Mouse (Mus musculus): Measurements from ENCODE around the gene Klc4. TPM values are rescaled to one million over a fixed set of nuclear protein-coding genes. Genes with fewer than 3 reads are reported as not detected.

Gene Klc4
- polyA plus RNA-seq, 2 experiments = 3.4 to 5.2 TPM

GRCm38 (mm10) chr17:46600569-46600968 is 45.3 kb downstream of the Klc4 start:
- ATAC-seq (ENCODE audit: insufficient read depth) (no peak), DNase-seq (ENCODE audit: low read depth in 3 of 3, low spot score in 3 of 3) (no peak)
- H3K4me2 ChIP-seq (ENCODE audit: low read depth) = no peak overlapping the region
- no peak overlapping the region for H3K9ac ChIP-seq (replicated peaks)
- no peak overlapping the region for H3K27ac ChIP-seq
- no peak for TF ChIP-seq CTCF (IDR thresholded peaks at IDR 0.05; ENCODE audit: low read depth)
- no peak for TF ChIP-seq EP300 (IDR thresholded peaks at IDR 0.05; ENCODE audit: low read depth)
- no peaks in the 10 kb centered on the region for H3K36me3 ChIP-seq (replicated peaks; ENCODE audit: control insufficient read depth, insufficient read depth, low read depth)
- H3K4me1 ChIP-seq (replicated peaks; ENCODE audit: control insufficient read depth in 2 of 2, insufficient read depth in 2 of 2, low read length in 1 of 2) = no peaks in the 10 kb centered on the region
- no peaks in the 10 kb centered on the region for H3K9me3 ChIP-seq (ENCODE audit: control insufficient read depth, low read length)
- no peak overlapping the region for H3K4me3 ChIP-seq (ENCODE audit: insufficient read depth in 1 of 2, low read depth in 2 of 2, low read length in 2 of 2)
- H3K27me3 ChIP-seq (ENCODE audit: control insufficient read depth, insufficient read depth, low read length) = no peaks in the 10 kb centered on the region
- 66% methylated on average over 2 of the region's 2 CpGs for WGBS (ENCODE audit: insufficient replicate concordance)

GRCm38 (mm10) chr17:46598963-46599362 is 46.9 kb downstream of the Klc4 start:
- Histone ChIP-seq H3K4me2 (ENCODE audit: low read depth) (no peak overlapping the region), H3K27ac (no peak overlapping the region), H3K4me3 (ENCODE audit: insufficient read depth in 1 of 2, low read depth in 2 of 2, low read length in 2 of 2) (no peak overlapping the region), H3K9ac (replicated peaks) (no peak overlapping the region), H3K36me3 (replicated peaks; ENCODE audit: control insufficient read depth, insufficient read depth, low read depth) (no peaks in the 10 kb centered on the region), H3K4me1 (replicated peaks; ENCODE audit: control insufficient read depth in 2 of 2, insufficient read depth in 2 of 2, low read length in 1 of 2) (no peaks in the 10 kb centered on the region), H3K9me3 (ENCODE audit: control insufficient read depth, low read length) (no peaks in the 10 kb centered on the region), H3K27me3 (ENCODE audit: control insufficient read depth, insufficient read depth, low read length) (no peaks in the 10 kb centered on the region)
- DNase-seq (ENCODE audit: low read depth in 3 of 3, low spot score in 3 of 3) = no peak
- WGBS (ENCODE audit: insufficient replicate concordance) = 57% methylated on average over 4 of the region's 4 CpGs
- TF ChIP-seq CTCF (IDR thresholded peaks at IDR 0.05; ENCODE audit: low read depth) = no peak
- no peak for TF ChIP-seq EP300 (IDR thresholded peaks at IDR 0.05; ENCODE audit: low read depth)
- no peak for ATAC-seq (ENCODE audit: insufficient read depth)

- no peak overlapping the region for H3K9ac ChIP-seq (replicated peaks)
- H3K27me3 ChIP-seq (ENCODE audit: control insufficient read depth, insufficient read depth, low read length) = no peaks in the 10 kb centered on the region
- WGBS (ENCODE audit: insufficient replicate concordance) = 47% methylated on average over 11 of the region's 11 CpGs
- TF ChIP-seq EP300 (IDR thresholded peaks at IDR 0.05; ENCODE audit: low read depth) = no peak
- TF ChIP-seq CTCF (IDR thresholded peaks at IDR 0.05; ENCODE audit: low read depth) = no peak
- no peaks in the 10 kb centered on the region for H3K9me3 ChIP-seq (ENCODE audit: control insufficient read depth, low read length)
- ATAC-seq (ENCODE audit: insufficient read depth) = no peak
- no peak for DNase-seq (ENCODE audit: low read depth in 3 of 3, low spot score in 3 of 3)
- H3K4me3 ChIP-seq (ENCODE audit: insufficient read depth in 1 of 2, low read depth in 2 of 2, low read length in 2 of 2) = no peak overlapping the region
- H3K36me3 ChIP-seq (replicated peaks; ENCODE audit: control insufficient read depth, insufficient read depth, low read depth) = no peaks in the 10 kb centered on the region
- no peak overlapping the region for H3K4me2 ChIP-seq (ENCODE audit: low read depth)
- no peak overlapping the region for H3K27ac ChIP-seq
- no peaks in the 10 kb centered on the region for H3K4me1 ChIP-seq (replicated peaks; ENCODE audit: control insufficient read depth in 2 of 2, insufficient read depth in 2 of 2, low read length in 1 of 2)
These were observed 47.9 kb downstream of the Klc4 start for GRCm38 (mm10) chr17:46597956-46598355.

- DNase-seq (ENCODE audit: low read depth in 3 of 3, low spot score in 3 of 3) (no peak), ATAC-seq (ENCODE audit: insufficient read depth) (no peak)
- no peak overlapping the region for H3K4me2 ChIP-seq (ENCODE audit: low read depth)
- H3K4me1 ChIP-seq (replicated peaks; ENCODE audit: control insufficient read depth in 2 of 2, insufficient read depth in 2 of 2, low read length in 1 of 2) = 0 out of 4 replicates have a peak, but pooled peaks cover 0 to 2% of the 10 kb centered on the region in 2 experiments
- H3K27ac ChIP-seq = no peak overlapping the region
- TF ChIP-seq EP300 (IDR thresholded peaks at IDR 0.05; ENCODE audit: low read depth) = no peak
- TF ChIP-seq CTCF (IDR thresholded peaks at IDR 0.05; ENCODE audit: low read depth) = no peak
- no peaks in the 10 kb centered on the region for H3K27me3 ChIP-seq (ENCODE audit: control insufficient read depth, insufficient read depth, low read length)
- no peaks in the 10 kb centered on the region for H3K9me3 ChIP-seq (ENCODE audit: control insufficient read depth, low read length)
- no peak overlapping the region for H3K9ac ChIP-seq (replicated peaks)
- no peaks in the 10 kb centered on the region for H3K36me3 ChIP-seq (replicated peaks; ENCODE audit: control insufficient read depth, insufficient read depth, low read depth)
- H3K4me3 ChIP-seq (ENCODE audit: insufficient read depth in 1 of 2, low read depth in 2 of 2, low read length in 2 of 2) = no peak overlapping the region
- 82% methylated on average over 6 of the region's 6 CpGs for WGBS (ENCODE audit: insufficient replicate concordance)
These were observed 50.5 kb downstream of the Klc4 start for GRCm38 (mm10) chr17:46595336-46595735.

- TF ChIP-seq CTCF (IDR thresholded peaks at IDR 0.05; ENCODE audit: low read depth) (no peak), EP300 (IDR thresholded peaks at IDR 0.05; ENCODE audit: low read depth) (no peak)
- Histone ChIP-seq H3K9ac (replicated peaks) (no peak overlapping the region), H3K4me1 (replicated peaks; ENCODE audit: control insufficient read depth in 2 of 2, insufficient read depth in 2 of 2, low read length in 1 of 2) (0 out of 4 replicates have a peak, but pooled peaks cover 0 to 2% of the 10 kb centered on the region in 2 experiments), H3K4me3 (ENCODE audit: insufficient read depth in 1 of 2, low read depth in 2 of 2, low read length in 2 of 2) (no peak overlapping the region), H3K27ac (no peak overlapping the region), H3K27me3 (ENCODE audit: control insufficient read depth, insufficient read depth, low read length) (no peaks in the 10 kb centered on the region), H3K36me3 (replicated peaks; ENCODE audit: control insufficient read depth, insufficient read depth, low read depth) (no peaks in the 10 kb centered on the region), H3K9me3 (ENCODE audit: control insufficient read depth, low read length) (no peaks in the 10 kb centered on the region), H3K4me2 (ENCODE audit: low read depth) (no peak overlapping the region)
- ATAC-seq (ENCODE audit: insufficient read depth) = no peak
- DNase-seq (ENCODE audit: low read depth in 3 of 3, low spot score in 3 of 3) = no peak
- WGBS (ENCODE audit: insufficient replicate concordance) = 69% methylated on average over 9 of the region's 9 CpGs
These were observed 51.2 kb downstream of the Klc4 start for GRCm38 (mm10) chr17:46594606-46595005.
